Mouse (Mus musculus): ENCODE results near the gene Lipt2.

- TF ChIP-seq CTCF (IDR thresholded peaks at IDR 0.05; ENCODE audit: low read depth, low read length) (no peak), POLR2A (IDR thresholded peaks at IDR 0.05; ENCODE audit: borderline replicate concordance, low read depth, low read length) (no peak)
These were observed 44.5 kb downstream of the Lipt2 start for GRCm38 (mm10) chr7:100203616-100204015.
